Mouse (Mus musculus) spleen, postnatal 14 days (tissue): Measurements from ENCODE around the gene Spert.

ENCODE experiments used
- DNase-seq, 2 experiments: peaks; one replicate each; pipeline ENCODE4 v3.0.0; 2021 to 2022; ENCODE audit warnings: low spot score in 2 of 2

The Spert gene

GRCm38 (mm10) chr14:75592978-75593377 lies at the start of gene Spert:
Spert (minus strand) TSS chr14:75593116.
- no peak for DNase-seq

DNA sequence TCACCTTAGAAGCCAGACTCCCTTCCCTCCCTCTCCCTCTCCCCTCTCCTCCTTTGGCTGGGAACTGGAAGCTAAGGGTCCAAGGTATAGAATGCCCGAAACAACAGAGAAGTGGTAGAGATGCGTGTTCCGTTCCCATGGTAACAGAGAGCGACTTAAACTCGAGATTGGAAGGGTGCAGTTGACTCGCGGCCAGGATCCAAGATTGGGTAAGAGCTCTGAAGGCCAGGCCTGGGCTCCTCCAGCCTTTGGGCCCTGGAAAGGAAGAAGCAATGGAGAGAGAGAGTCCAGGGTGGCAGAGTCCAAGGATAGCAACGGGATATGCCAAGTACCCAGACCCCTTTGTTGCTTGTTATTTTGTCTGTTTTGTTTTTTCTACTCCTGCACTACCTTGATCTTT lies 49.2 kb upstream of the Spert start, which contains the start of gene Erich6b:
Erich6b (plus strand) TSS at position 180 of the 400 bp plus-strand sequence.
- DNase-seq, result no peak

DNA sequence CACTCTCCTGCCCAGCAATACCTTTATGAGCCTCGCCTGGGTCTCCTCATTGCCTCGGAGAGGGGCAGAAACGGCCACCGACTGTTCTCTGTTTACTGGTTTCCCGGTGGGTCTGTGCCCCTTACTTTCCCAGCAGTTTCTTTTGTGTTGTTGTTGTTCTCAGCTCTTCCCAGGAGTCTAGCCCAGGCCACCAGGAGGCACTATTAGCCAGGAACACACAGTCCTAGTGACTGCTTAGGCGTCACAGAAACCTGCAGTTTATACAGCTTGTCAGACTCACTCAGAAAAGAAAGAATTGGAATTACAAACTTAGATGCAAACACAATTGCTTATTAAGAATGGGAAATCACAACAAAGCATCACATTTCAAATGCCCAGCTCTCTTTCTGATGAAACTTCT lies 48.5 kb upstream of the Spert start:
- no peak for DNase-seq

DNA sequence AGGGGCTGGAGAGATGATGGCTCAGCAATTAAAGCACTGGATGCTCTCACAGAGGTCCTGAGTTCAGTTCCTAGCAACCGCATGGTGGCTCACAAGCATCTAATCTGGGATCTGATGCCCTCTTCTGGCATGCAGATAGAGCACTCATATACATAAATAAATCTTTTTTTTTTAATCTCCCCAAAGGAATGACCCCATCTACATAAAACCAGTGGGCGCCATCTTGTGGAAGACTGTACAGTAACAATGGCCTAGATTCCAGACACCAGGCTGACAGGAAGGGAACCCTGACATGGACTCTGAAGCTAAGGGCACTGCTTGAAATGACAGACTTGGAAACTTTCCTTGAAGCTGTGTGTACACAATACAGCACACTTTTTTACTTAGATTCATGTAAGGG lies 47.9 kb upstream of the Spert start:
- DNase-seq, result no peak

DNA sequence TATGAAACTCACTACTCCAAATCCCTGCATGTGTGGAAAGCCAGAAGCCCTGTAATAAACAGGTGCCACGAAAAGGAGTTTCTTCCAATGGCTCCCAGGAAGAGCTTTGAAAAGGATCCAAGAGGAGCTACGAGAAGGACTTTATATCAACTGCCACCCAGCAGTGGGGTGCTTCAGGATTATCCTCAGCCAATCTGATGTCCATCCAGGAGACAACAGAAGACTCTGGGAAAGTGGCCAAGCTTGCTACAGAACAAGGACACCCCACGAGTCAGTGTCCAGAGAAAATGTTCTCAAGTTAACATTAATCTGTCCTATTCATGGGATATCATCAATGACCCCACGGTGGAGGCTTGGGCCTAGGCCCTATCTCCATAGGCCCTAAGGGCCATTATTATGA lies 44.7 kb upstream of the Spert start:
- DNase-seq, result no peak

DNA sequence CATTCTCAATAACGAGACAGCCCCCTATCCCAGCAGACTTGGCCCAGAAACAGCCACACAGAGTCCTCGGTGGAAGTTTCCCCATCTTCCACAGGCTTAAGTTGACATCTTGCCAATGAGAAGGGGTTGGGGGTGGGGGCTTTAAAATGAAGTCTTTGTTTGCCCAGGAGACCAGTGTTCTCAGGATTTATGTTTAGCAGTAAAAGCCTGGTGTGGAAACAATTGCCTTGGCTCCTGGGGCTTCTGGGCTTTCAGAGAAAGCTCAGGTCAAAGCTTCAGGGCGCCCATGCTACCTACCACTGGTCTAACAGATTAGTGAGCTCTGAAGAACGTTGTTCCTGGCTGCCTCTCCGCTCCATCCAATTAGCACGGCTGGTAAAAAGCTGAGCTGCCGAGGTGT lies 43.2 kb upstream of the Spert start:
- no peak for DNase-seq

DNA sequence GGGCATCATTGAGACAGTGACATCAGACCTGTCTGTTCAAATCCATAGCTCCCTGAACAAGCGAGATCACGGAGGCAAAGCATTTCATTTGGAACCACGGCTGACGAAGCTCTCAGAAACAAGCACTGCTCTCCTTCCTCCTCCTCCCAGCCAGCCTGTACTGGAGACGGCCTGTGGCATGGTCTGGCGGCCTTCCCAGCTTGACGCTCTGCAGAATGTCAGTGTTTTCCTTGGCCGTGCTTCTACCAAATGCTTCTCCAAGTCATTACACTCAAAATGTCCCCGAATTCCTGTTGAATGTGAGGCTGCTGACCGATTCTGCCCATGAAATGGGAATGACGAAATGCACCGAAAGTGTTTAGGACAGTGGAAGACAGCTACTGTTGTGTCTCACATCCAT lies 42.4 kb upstream of the Spert start:
- no peak for DNase-seq

DNA sequence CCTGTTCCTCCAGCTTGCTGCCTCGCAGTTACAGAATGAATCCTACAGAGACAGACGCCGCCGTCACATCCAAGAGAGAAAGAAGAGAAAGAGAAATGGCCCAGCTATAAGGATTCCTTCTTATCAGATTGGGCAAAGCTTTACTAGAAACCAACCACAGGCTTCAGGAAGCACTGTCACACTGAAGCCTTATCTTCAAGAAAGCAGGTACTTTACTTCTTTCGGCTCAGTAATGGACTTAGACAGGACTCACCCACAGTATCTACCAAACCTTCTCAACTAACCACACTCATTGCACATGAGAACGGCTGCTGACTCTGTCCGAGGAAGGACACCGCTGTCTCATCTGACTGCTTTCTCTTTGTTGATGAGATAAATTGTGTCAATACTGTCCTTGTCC lies 36.0 kb upstream of the Spert start:
- DNase-seq, result no peak

DNA sequence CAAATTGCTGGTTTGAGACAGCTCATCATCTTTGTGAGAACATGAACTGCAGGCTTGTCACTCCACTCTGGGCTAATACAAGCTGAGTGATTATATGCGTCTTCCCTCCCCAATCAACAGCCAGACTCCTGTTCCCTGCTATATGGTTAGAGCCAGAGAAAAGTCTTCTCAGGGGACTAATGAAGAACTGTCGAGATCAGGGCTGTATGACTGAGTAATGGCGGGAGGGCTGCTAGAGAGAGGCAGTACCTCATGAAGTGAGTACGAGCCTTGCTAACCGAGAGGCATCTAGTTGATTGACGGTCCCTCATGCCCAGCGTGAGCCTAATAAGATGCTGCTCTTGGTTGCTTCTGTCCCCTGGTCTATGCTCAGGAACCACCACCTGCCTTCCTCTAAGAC lies 30.1 kb upstream of the Spert start:
- DNase-seq, result no peak

GRCm38 (mm10) chr14:75616375-75616774 lies 23.5 kb upstream of the Spert start:
- DNase-seq, result no peak

- no peak for DNase-seq
Observed at GRCm38 (mm10) chr14:75609176-75609575, 16.3 kb upstream of the Spert start.

GRCm38 (mm10) chr14:75583870-75584269 lies 9.0 kb downstream of the Spert start:
- no peak for DNase-seq

DNA sequence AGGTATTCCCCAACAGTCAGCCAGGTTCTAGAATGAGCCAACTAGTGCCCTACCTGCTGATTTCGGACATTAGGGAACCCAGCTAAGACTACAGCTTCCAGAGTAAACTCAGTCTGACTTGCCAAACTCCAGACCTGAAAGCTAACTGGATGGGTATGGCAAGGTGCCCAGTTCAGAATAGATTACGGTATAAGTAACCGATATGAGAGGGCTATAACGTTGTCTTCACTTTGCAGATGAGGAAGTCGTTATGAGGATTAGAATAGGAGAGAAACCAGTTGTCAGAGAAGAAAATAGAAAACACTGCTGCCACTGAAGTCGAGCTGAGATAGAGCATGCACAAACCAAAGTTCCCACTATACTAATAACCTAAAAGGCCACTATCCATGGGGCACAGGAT lies 13.9 kb downstream of the Spert start:
- no peak for DNase-seq

DNA sequence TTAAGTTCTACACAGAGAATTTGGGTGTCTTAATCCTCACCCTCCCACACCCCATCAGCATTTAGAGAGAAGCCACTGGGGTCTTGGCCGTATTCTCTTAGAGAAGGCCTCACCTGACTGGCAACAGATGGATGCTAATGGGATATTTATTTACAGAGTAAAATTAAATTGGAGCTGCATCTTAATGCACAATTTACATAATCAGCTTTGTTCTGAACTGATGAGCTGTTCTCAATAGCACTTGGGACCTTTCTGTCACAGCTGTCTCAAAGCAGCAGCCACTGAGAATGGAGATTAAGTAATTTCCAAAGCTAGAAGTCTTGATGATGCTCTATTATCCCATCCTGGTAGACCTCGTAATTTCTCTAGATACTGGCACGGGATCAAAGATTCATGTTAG lies 26.6 kb downstream of the Spert start:
- no peak for DNase-seq

DNA sequence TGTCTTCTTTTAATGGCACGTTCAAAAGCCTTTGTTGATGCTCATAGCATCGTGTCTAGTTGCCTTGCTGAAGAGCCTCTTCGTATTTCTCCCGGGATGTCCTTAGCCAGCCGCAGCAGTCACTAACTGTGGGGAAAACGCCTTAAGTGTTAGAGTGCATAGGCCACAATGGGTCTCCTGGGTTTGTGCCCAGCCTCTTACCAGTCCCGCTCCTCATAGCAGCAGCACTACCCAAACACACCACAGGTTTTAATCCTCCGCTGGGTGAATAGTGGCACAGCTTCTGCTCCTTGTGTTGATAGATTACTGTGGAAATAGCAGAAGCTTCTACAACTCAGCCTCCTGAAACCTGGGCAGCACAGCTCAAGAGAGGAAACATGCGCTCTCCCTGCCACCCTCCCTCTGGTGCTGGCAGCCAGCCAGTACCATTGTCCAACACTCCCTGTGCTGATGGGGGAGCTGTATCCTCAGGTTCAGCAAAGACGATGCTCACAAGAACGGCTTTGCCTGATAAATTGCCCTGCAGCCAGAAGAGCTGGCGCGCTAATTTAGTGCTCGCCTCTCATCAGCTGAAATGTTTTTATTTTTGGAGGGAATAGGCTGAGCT lies 27.3 kb downstream of the Spert start:
- DNase-seq, result no peak

GRCm38 (mm10) chr14:75561577-75562331 lies 31.2 kb downstream of the Spert start:
- DNase-seq, result no peak

GRCm38 (mm10) chr14:75541731-75542130 lies 51.2 kb downstream of the Spert start:
- no peak for DNase-seq

DNA sequence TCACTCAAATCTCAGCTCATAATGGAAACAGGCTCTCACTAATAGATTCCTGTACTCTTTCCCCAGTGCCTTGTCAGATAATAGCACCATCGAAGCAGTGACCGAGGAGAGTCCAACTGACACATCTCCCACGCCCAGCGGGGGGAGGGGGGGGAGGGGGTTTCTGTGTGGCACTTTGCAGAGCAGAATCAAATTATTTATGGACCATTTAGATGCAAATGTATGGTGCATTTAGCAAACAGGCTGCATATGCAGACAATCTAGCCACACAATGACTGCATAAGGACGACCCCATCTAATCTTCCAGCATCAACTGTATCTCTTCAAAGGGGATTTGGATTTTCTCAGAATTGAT lies 51.9 kb downstream of the Spert start:
- no peak for DNase-seq

GRCm38 (mm10) chr14:75540216-75540995 lies 52.5 kb downstream of the Spert start:
- DNase-seq, result no peak

DNA sequence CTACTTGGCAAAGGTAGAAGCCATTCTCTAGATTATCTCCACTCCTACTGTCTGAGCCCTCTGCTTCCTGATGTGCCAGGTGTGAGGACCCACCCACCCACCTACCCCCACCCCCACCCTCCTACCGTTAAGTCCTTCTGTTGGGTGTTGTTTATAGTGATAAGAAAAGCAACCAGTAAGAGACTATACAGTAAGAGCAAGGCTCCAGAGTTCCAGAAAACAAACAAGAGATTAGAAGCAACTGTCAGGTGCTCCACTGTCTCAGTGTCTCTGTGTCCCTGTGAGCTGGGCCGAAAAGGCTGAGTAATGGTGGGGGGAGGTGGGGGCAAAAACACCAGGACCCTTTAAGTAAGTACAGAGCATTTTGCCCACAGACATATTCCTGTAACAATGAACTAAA lies 53.7 kb downstream of the Spert start:
- DNase-seq, result no peak
